Mouse (Mus musculus) heart, postnatal 10 days (tissue): ENCODE results near the gene Igfbp6. TPM values are rescaled to one million over a fixed set of nuclear protein-coding genes. Genes with fewer than 3 reads are reported as not detected.

Experiments
- DNase-seq, 2 experiments: peaks; one replicate each; pipeline ENCODE4 v3.0.0; 2021
- intact Hi-C: fragments of 180-260 bp; cut with DNase I; formaldehyde crosslinking; loops from one replicate; pipeline ENCODE4 v1.15.1; 2025
- total RNA-seq, 2 experiments: library from RNA; stranded (reverse); gene quantifications; 2 replicates each; pipeline ENCODE4 v1.2.3; 2021

The Igfbp6 gene
- total RNA-seq, 2 experiments from 2014 or later = 24.8 to 30.5 TPM

- intact Hi-C loops = loop anchor here (2.0 to 5.0 kb wide), 2 partner anchors 15 to 39 kb away; no protein-coding TSS in a partner anchor
- DNase-seq = peak; percentile 72 to 84
These were observed 36.2 kb upstream of the Igfbp6 start for GRCm38 (mm10) chr15:102107689-102108573.

GRCm38 (mm10) chr15:102108651-102109525 lies 35.3 kb upstream of the Igfbp6 start:
- intact Hi-C loops = loop anchor here (2.0 to 5.0 kb wide), 2 partner anchors 14 to 38 kb away; no protein-coding TSS in a partner anchor
- peak; percentile 88 to 91 for DNase-seq

DNA sequence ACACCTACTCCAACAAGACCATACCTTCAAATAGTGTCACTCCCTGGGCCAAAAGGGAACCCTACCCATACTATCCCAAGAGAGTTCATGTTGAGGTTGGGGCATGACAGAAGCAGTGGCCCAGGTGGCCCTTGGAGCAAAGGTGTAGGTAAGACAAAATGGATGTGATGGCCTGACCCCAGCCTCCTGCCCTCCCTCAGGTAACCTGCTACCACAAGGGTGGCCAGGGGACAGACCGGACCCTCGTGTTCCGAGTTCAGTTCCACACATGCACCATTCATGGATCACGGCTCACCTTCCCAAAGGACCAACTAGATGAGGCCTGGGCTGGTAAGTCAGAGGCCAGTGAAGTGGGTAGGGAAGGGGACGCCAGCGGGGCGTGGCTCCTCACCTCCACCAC lies 33.9 kb upstream of the Igfbp6 start:
- DNase-seq = no peak
- intact Hi-C loops = no loop called here

- intact Hi-C loops = no loop called here
- peak; percentile 10 to 17 for DNase-seq
These were observed 33.3 kb upstream of the Igfbp6 start for GRCm38 (mm10) chr15:102110701-102111494.

GRCm38 (mm10) chr15:102111495-102111829 lies 32.7 kb upstream of the Igfbp6 start:
- intact Hi-C loops = no loop called here
- peak; percentile 17 to 26 for DNase-seq

DNA sequence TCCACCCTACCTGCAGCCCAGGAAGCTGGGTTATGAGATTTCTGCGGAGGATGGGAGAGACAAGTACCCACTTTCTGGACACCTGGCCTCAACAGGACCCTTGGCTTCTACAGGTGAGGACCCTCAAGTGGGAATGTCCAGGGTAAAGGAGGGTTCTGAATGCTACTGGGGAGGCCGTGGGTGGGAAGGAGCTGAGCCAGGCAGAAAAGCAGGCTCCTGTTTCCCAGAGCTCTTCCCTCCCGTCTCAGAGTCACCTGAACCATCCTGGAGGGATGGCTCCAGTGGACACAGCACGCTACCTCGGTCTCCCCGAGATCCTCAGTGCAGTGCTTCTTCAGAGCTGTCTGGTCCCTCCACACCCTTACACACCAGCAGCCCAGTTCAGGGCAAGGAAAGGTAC lies 32.0 kb upstream of the Igfbp6 start:
- DNase-seq = peak in 1 of 2 experiments; percentile 7
- intact Hi-C loops = no loop called here

- no peak for DNase-seq
- intact Hi-C loops = no loop called here
These were observed 31.3 kb upstream of the Igfbp6 start for GRCm38 (mm10) chr15:102112827-102113226.

DNA sequence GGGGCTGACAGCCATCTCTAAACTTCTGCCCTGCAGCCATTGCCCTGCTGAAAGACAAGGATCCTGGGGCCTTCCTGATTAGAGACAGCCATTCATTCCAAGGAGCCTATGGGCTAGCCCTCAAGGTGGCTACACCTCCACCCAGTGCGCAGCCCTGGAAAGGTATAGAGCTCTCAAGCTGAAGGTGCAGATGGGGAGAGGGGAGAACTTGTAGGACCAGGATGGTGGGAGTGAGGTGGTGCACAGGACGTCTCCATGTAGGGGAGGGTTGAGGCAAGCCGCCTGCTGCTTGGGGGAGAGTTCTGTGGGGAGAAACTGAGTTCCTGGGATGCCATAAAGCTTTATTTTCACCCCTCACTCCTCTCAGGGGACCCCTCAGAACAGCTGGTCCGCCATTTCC lies 30.5 kb upstream of the Igfbp6 start:
- intact Hi-C loops = no loop called here
- no peak for DNase-seq

GRCm38 (mm10) chr15:102114651-102115260 lies 29.4 kb upstream of the Igfbp6 start:
- intact Hi-C loops = loop anchor here (5.0 kb wide), 1 partner anchor 108 kb away; no protein-coding TSS in a partner anchor
- DNase-seq = no peak

GRCm38 (mm10) chr15:102115731-102116231 lies 28.4 kb upstream of the Igfbp6 start:
- intact Hi-C loops = loop anchor here (5.0 kb wide), 1 partner anchor 107 kb away; no protein-coding TSS in a partner anchor
- peak in 1 of 2 experiments; percentile 21 for DNase-seq

GRCm38 (mm10) chr15:102116753-102117415 lies 27.3 kb upstream of the Igfbp6 start:
- peak; percentile 11 to 39 for DNase-seq
- intact Hi-C loops = loop anchor here (1.0 to 5.0 kb wide), 2 partner anchors 30 to 105 kb away; no protein-coding TSS in a partner anchor

DNA sequence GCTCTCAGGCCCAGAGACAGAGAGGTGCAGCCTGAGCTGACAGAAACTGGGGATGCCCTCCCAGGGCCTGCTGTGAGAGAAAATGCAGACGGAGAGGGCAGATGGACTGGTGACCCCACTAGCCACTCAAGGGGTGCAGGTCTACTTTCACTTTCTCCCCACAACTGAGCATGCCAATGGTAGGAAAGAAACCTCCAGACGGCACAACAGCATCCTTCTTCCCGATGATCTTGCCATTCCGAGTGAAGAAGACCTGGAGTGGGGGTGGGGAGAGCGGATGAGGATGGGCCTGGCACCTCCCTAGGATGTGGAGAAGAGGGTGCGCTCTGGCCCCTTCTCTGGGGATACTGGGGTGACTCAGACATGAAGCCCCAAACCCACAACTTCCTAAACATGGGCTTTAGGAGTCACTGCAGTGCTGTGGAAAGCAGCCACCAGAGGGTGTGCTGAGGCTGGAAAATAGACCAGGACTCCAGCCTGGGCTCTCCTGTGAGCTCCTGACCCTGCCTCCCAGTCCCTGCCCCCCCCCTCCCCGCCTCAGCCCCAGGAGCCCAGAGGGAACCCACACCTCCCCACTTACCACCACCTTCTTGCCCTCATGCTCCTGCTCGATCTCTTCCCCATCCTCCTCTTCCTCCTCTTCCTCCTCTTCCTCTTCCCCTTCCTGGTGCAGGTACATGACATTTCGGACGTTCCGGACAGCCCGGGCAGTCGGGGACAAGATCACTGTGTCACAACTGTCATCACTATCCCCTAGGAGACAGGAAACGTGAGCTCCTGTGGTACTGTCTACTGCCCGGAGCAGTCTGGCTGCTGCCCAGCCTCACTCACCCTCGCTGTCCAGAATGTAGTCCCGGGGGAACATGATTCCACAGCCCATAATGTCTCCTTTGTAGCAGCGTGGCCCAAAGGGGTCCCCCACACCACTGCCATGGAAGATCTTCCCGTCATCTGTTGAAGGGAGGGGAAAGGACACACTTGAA lies 26.4 kb upstream of the Igfbp6 start:
- intact Hi-C loops = loop anchor here (1.0 to 5.0 kb wide), 2 partner anchors 30 to 105 kb away; no protein-coding TSS in a partner anchor
- peak; percentile 57 to 58 for DNase-seq

DNA sequence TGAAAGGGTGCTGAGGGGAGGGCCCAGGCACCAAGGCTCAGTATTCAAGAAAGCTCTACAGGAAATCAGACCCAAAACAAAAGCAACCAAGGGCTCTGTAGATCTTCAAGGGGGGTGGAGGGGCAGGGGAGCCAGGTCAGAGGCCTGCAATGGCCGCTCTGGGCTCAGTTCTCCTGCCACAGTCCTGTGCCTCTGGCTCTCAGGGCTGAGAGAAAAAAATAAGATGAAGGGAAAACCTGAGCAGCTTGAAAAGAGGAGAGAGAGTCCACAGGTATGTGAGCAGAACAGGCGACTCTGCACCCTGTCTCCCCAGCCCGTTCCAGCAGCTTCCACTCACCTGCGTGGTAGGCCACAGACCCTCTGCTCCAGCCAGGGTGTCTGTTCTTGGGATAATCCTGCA lies 25.6 kb upstream of the Igfbp6 start:
- intact Hi-C loops = loop anchor here (5.0 kb wide), 1 partner anchor 104 kb away; no protein-coding TSS in a partner anchor

GRCm38 (mm10) chr15:102119121-102119830 lies 24.9 kb upstream of the Igfbp6 start:
- intact Hi-C loops = loop anchor here (5.0 kb wide), 1 partner anchor 103 kb away; no protein-coding TSS in a partner anchor
- no peak for DNase-seq

More for the DNA sequence above, 25.6 kb upstream of the Igfbp6 start:
- no peak for DNase-seq

DNA sequence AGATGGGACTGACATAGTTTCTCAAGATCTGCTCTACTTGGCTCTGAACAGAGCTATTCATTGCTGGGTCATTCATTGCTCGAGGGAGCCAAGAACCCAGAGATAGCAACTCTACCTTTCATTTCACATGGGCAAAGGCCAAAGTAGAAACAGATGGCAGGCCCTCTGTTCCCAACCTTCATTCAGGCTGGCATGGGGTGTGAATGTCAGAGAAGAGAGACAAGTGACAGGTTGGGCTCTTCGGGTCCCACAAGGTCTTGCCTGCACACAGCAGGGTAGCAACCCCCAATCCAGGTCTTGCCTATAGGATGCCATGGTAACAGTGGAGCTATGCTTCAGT lies 24.4 kb upstream of the Igfbp6 start:
- intact Hi-C loops = loop anchor here (5.0 kb wide), 1 partner anchor 102 kb away; no protein-coding TSS in a partner anchor
- peak; percentile 46 to 54 for DNase-seq

DNA sequence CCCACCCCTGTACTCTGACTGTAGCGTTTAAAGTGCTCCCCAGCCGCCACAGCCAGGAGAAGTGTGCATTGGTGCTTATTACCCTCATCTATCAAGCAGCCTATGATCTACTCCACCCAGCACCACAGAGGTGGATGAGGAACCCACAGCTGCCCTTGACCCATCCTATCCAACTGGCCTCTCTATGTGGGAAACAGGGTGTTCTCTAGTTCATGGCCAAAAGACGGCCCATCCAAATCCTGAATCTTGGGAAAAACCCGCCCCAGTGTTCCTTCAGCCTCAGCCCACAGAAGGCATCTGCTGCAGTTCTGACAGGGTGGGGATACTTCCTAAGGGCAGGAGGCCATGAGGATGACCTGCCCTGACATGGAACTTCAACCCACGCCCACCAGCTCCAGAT lies 23.6 kb upstream of the Igfbp6 start:
- intact Hi-C loops = no loop called here
- peak; percentile 54 to 57 for DNase-seq

DNA sequence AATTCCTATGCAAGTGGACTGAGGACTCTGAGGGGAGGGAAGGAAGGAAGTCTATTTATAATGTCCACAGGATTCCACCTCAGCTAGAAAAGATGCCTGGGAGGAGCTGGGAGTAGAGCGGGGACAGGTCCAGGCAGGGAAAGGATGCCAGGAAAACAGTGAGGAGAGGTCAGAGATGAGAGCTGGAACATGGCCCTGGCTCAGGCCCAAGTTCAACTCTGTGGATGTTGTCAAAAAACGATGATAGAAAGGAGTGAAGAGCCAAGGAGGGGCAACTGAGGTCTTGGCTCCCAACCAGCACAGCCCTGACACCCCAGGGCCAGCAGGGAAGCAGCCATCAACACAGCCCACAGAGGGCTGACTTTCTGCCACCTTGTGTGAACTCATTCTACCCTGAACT lies 17.9 kb upstream of the Igfbp6 start:
- intact Hi-C loops = no loop called here
- peak; percentile 77 to 81 for DNase-seq
